Mouse (Mus musculus): ENCODE results near the gene Fbrsl1. TPM values are rescaled to one million over a fixed set of nuclear protein-coding genes. Genes with fewer than 3 reads are reported as not detected.

Gene Fbrsl1
- polyA plus RNA-seq, 1 experiment from 2014 or later = 20.5 TPM

GRCm38 (mm10) chr5:110313127-110313526 is 135.2 kb downstream of the Fbrsl1 start:
- no peaks in the 10 kb centered on the region for H3K4me1 ChIP-seq
- H3K27ac ChIP-seq = no peak overlapping the region
- 97% methylated on average over 3 of the region's 3 CpGs for WGBS
- peaks cover 97% of the 10 kb centered on the region for H3K36me3 ChIP-seq (replicated peaks)
- no peak overlapping the region for H3K4me3 ChIP-seq
- H3K9me3 ChIP-seq = no peaks in the 10 kb centered on the region
- no peaks in the 10 kb centered on the region for H3K27me3 ChIP-seq (ENCODE audit: poor library complexity, severe bottlenecking)
- no peak for DNase-seq (ENCODE audit: extremely low spot score, low spot score)

Other genes starting within 250 kb of the Fbrsl1 start
- 28.5 and 30.2 TPM in 2 replicates for gene Ankle2, start 217.5 kb downstream of the Fbrsl1 start, polyA plus RNA-seq (2016; fragmentation: Nextera tagmentation; extraction: Ambion mirVana)
- 102 and 105 TPM in 2 replicates for gene Pgam5, start 178.6 kb downstream of the Fbrsl1 start, polyA plus RNA-seq (2016; fragmentation: Nextera tagmentation; extraction: Ambion mirVana)
- 15.3 and 15.6 TPM in 2 replicates for gene Pxmp2, start 162.3 kb downstream of the Fbrsl1 start, polyA plus RNA-seq (2016; fragmentation: Nextera tagmentation; extraction: Ambion mirVana)
- 52.2 and 60.3 TPM in 2 replicates for gene Pole, start 162.2 kb downstream of the Fbrsl1 start, polyA plus RNA-seq (2016; fragmentation: Nextera tagmentation; extraction: Ambion mirVana)
- 0.49 and 0.74 TPM in 2 replicates for gene P2rx2, start 105.3 kb downstream of the Fbrsl1 start, polyA plus RNA-seq (2016; fragmentation: Nextera tagmentation; extraction: Ambion mirVana)
- gene Lrcol1, start 103.8 kb downstream of the Fbrsl1 start, polyA plus RNA-seq (2016; fragmentation: Nextera tagmentation; extraction: Ambion mirVana) = not detected in 2 replicates
- gene Galnt9, start 95.9 kb upstream of the Fbrsl1 start, polyA plus RNA-seq (2016; fragmentation: Nextera tagmentation; extraction: Ambion mirVana) = 0.44 and 0.67 TPM in 2 replicates
- 100 and 102 TPM in 2 replicates for gene Noc4l, start 204.9 kb upstream of the Fbrsl1 start, polyA plus RNA-seq (2016; fragmentation: Nextera tagmentation; extraction: Ambion mirVana)
- 30.3 and 31.4 TPM in 2 replicates for gene Ddx51, start 204.9 kb upstream of the Fbrsl1 start, polyA plus RNA-seq (2016; fragmentation: Nextera tagmentation; extraction: Ambion mirVana)